ENCODE assay signal across 9 mouse cellular contexts in the genomic region with DNA sequence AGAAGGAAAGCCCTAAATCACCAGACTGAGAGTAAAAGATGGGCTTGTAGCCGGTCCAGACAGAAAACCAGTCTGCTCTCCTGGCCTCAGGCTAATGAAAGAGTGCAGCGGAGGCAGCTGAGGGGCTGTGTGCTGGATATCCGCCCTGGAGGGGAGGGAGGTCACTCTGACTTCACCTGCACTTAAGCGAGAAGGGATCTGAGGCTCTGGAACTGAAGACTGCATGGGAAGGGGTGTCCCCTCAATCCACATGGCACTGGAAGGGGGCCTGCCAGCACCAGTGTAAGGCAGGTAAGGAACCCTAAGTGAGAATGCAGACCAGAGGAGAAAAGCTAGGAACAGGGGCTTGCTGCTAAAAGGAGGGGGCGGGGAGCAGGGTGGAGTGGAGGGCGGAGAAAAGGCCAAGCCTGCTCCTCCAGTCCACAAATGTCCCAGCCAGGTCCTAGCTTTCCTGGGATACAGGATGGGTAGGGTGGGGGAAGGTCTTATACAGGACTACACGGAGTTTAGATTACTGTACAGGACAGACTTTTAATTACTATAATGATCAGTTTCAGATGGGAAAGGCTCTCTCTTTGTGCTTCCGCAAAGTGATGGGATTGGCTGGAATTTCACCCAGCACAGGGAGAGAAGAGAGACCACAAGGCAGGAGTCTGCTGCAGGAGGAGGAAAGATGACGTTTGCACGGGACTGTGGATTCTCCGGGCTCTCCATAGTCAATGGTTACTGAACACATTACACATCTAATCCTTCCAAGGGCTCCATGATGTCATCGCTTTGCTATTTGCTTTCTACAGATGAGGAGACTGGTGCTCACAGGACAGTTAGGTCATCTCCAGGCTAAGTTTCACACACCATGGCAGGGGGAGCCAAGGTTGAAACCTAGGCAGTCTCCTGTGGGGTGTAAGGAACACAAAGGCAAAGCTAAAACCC.
DNase-seq lines count a peak whose midpoint lies in the region; ATAC-seq and TF ChIP-seq lines count a peak whose summit lies in the region.
"Had no signal": no experiment of that assay in that cellular context is flagged by ENCODE, and none has a peak within 500 bp of the region (broad histone marks: within the 10 kb centered on the region; RNA-seq: fewer than 3 reads in every experiment).

No protein-coding gene starts in this region.

- peak; percentile 43 for DNase-seq in kidney, postnatal 0 days (ENCODE audit: low spot score)
- no peak for DNase-seq in kidney, postnatal 36 days
- peak; percentile 46 for DNase-seq in embryo, embryonic 10.5 days (ENCODE audit: low spot score)
- DNase-seq in hindbrain, embryonic 11.5 days (ENCODE audit: low spot score), result no peak
- no peak for DNase-seq in cerebellum, adult 11 months
- no peak for DNase-seq in thymus, adult 18-20 months
- DNase-seq in frontal cortex, postnatal 36 days (ENCODE audit: low spot score in 2 of 2), result no peak
- DNase-seq: gastrocnemius, postnatal 10 days had no signal

- no peaks in the 10 kb centered on the region for H3K36me3 ChIP-seq in kidney, postnatal 0 days (ENCODE audit: insufficient read depth, low read length)
- no peaks in the 10 kb centered on the region for H3K36me3 ChIP-seq in hindbrain, embryonic 11.5 days (ENCODE audit: control insufficient read depth, insufficient read depth, low read length)
- no peaks in the 10 kb centered on the region for H3K36me3 ChIP-seq in neural tube, embryonic 14.5 days (ENCODE audit: control insufficient read depth, insufficient read depth, low read length)

- 45% methylated on average over 12 of the region's 12 CpGs for WGBS in kidney, postnatal 0 days
- WGBS in hindbrain, embryonic 11.5 days, result 40% methylated on average over 12 of the region's 12 CpGs
- 30% methylated on average over 12 of the region's 12 CpGs for WGBS in neural tube, embryonic 14.5 days

- H3K4me3 ChIP-seq in kidney, postnatal 0 days (replicated peaks; ENCODE audit: low read depth, low read length), result no peak overlapping the region
- H3K4me3 ChIP-seq in hindbrain, embryonic 11.5 days (ENCODE audit: low read depth, low read length), result no peak overlapping the region
- H3K4me3 ChIP-seq in neural tube, embryonic 14.5 days (ENCODE audit: low read depth, low read length), result no peak overlapping the region

- TF ChIP-seq CTCF in kidney, postnatal 0 days (IDR thresholded peaks at IDR 0.05; ENCODE audit: low read depth), result no peak

- no peaks in the 10 kb centered on the region for H3K27me3 ChIP-seq in kidney, postnatal 0 days (ENCODE audit: insufficient read depth, low read length)
- H3K27me3 ChIP-seq in hindbrain, embryonic 11.5 days (ENCODE audit: control insufficient read depth, insufficient read depth, low read length), result no peaks in the 10 kb centered on the region
- no peaks in the 10 kb centered on the region for H3K27me3 ChIP-seq in neural tube, embryonic 14.5 days (ENCODE audit: control insufficient read depth, insufficient read depth, low read length)

- H3K9me3 ChIP-seq in kidney, postnatal 0 days (replicated peaks; ENCODE audit: low read length), result no peaks in the 10 kb centered on the region
- H3K9me3 ChIP-seq in hindbrain, embryonic 11.5 days (ENCODE audit: control insufficient read depth, low read length), result no peaks in the 10 kb centered on the region
- H3K9me3 ChIP-seq in neural tube, embryonic 14.5 days (ENCODE audit: control insufficient read depth, low read length), result no peaks in the 10 kb centered on the region

- peak; percentile 78 for ATAC-seq in kidney, postnatal 0 days (replicated peaks; ENCODE audit: low FRiP score, low read depth)
- 0 out of 2 replicates have a peak, but pooled peaks have one; percentile 53 for ATAC-seq in hindbrain, embryonic 11.5 days (ENCODE audit: low FRiP score)
- ATAC-seq in neural tube, embryonic 14.5 days (ENCODE audit: low read depth), result peak; percentile 65

- no peak overlapping the region for H3K4me2 ChIP-seq in kidney, postnatal 0 days (ENCODE audit: low read length)
- H3K4me2 ChIP-seq in hindbrain, embryonic 11.5 days (replicated peaks; ENCODE audit: low read depth, low read length), result no peak overlapping the region
- no peak overlapping the region for H3K4me2 ChIP-seq in neural tube, embryonic 14.5 days (ENCODE audit: low read depth, low read length)

- H3K9ac ChIP-seq in kidney, postnatal 0 days (ENCODE audit: low read depth, low read length), result no peak overlapping the region
- H3K9ac ChIP-seq in hindbrain, embryonic 11.5 days (ENCODE audit: low read depth, low read length), result no peak overlapping the region
- H3K9ac ChIP-seq in neural tube, embryonic 14.5 days (replicated peaks; ENCODE audit: low read depth, low read length), result no peak overlapping the region

- H3K27ac ChIP-seq in kidney, postnatal 0 days, result no peak overlapping the region
- H3K27ac ChIP-seq in hindbrain, embryonic 11.5 days (ENCODE audit: low read depth, low read length), result no peak overlapping the region
- H3K27ac ChIP-seq in neural tube, embryonic 14.5 days (ENCODE audit: low read depth, low read length), result no peak overlapping the region

- peaks cover 6% of the 10 kb centered on the region for H3K4me1 ChIP-seq in kidney, postnatal 0 days (replicated peaks; ENCODE audit: insufficient read depth, low read length)
- no peaks in the 10 kb centered on the region for H3K4me1 ChIP-seq in hindbrain, embryonic 11.5 days (replicated peaks; ENCODE audit: control insufficient read depth, insufficient read depth, low read length)
- no peaks in the 10 kb centered on the region for H3K4me1 ChIP-seq in neural tube, embryonic 14.5 days (ENCODE audit: control insufficient read depth, insufficient read depth, low read length)

Comparison
In these comparisons a context has a peak if more than half of its experiments do, and no peak if none do; other contexts are left out.
1. DNase-seq: peak in kidney, postnatal 0 days (single experiment) and embryo, embryonic 10.5 days (single experiment); none in kidney, postnatal 36 days (0 of 2), hindbrain, embryonic 11.5 days (single experiment), cerebellum, adult 11 months (single experiment), thymus, adult 18-20 months (0 of 2) and frontal cortex, postnatal 36 days (0 of 2).
2. Peak in every context shown above with its lines, with median percentiles within 50 percentile points of each other: ATAC-seq.